Mouse (Mus musculus): ENCODE results near the gene Ncoa5. TPM values are rescaled to one million over a fixed set of nuclear protein-coding genes. Genes with fewer than 3 reads are reported as not detected.

The Ncoa5 gene
- polyA plus RNA-seq, 1 experiment: 33.5 TPM

DNA sequence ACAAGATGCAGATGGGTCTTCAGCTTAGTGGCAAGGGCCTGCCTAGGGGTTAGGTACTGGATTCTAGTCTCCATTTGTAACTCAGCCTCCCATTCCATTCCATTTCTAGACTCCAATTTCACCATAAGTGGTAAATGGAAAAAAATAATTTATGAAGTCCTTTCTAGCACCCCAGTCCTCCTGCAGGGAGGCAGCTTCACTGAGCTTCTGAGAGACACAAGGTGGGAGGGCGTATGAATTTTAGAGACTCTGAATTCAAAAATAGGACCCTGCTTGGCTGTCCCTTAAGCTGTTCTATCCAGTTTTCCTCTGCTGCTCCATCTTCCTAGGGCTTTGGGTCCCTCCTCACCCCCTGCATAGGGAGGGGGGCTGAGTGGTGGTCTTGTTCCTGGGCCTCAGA, 69.7 kb downstream of the Ncoa5 start:
- TF ChIP-seq POLR2A (IDR thresholded peaks at IDR 0.05; ENCODE audit: low read depth, low read length) (no peak), CTCF (IDR thresholded peaks at IDR 0.05; ENCODE audit: borderline replicate concordance, insufficient read depth, low read length) (no peak)
- Histone ChIP-seq H3K27ac (ENCODE audit: insufficient read depth, low read length) (no peak overlapping the region), H3K4me3 (ENCODE audit: insufficient read depth, low read length) (no peak overlapping the region), H3K4me1 (ENCODE audit: control insufficient read depth, insufficient read depth, low read length) (no peaks in the 10 kb centered on the region)

DNA sequence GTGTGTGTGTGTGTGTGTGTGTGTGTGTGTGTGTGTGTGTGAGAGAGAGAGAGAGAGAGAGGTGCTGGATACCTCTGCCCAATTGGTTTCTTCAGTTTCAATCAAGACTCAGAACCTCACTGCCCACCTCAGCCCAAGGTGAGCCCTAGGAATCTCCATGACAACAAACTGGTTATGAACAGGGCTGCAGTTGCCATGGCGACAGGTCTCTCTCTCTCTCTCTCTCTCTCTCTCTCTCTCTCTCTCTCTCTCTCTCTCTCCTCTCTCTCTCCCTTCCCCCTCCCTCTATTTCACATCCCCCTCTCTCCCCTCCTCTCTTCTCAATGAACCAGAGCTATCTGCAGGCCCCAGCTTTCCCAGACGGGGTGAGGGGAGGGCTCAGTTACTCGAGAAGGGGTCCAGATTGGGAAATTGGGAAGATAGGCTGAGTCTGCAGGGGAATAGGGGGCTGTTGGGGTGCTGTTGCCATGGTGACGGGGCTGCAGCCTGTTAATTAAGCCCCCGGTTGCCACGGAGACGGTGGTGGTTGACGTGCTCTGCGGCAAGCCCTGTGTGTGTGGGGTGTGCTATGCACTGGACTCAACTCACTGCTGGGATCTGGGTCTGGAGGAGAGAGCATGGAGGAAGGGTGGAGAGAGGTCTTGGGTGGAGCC, 70.3 kb downstream of the Ncoa5 start:
- TF ChIP-seq POLR2A (IDR thresholded peaks at IDR 0.05; ENCODE audit: low read depth, low read length) (no peak), CTCF (IDR thresholded peaks at IDR 0.05; ENCODE audit: borderline replicate concordance, insufficient read depth, low read length) (no peak)
- H3K4me1 ChIP-seq (ENCODE audit: control insufficient read depth, insufficient read depth, low read length): no peaks in the 10 kb centered on the region

DNA sequence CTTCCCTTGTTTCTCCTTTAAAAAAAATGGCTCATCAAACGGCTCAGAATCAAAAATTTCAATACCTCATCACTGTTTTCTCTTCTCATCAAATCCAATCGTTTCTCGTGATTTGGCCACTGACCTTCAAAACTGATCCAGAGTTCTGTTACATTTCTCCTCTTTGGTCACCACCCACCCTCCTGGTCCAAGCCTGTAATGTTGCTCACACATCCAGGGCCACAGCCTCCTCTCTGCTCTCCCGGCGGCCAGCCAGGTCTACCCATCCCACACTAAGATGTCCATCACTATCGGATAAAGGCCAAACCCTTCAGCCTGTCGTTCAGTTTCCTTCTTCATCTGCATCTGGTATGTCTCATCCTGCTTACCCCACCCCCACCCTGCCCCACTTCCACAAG, 72.5 kb downstream of the Ncoa5 start:
- H3K4me3 ChIP-seq (ENCODE audit: insufficient read depth, low read length): no peak overlapping the region
- H3K27ac ChIP-seq (ENCODE audit: insufficient read depth, low read length): no peak overlapping the region
- TF ChIP-seq CTCF (IDR thresholded peaks at IDR 0.05; ENCODE audit: borderline replicate concordance, insufficient read depth, low read length): no peak
- TF ChIP-seq POLR2A (IDR thresholded peaks at IDR 0.05; ENCODE audit: low read depth, low read length): no peak
- no peaks in the 10 kb centered on the region for H3K4me1 ChIP-seq (ENCODE audit: control insufficient read depth, insufficient read depth, low read length)

More for the DNA sequence above, 70.3 kb downstream of the Ncoa5 start:
- Histone ChIP-seq H3K4me3 (ENCODE audit: insufficient read depth, low read length) (no peak overlapping the region), H3K27ac (ENCODE audit: insufficient read depth, low read length) (no peak overlapping the region)

DNA sequence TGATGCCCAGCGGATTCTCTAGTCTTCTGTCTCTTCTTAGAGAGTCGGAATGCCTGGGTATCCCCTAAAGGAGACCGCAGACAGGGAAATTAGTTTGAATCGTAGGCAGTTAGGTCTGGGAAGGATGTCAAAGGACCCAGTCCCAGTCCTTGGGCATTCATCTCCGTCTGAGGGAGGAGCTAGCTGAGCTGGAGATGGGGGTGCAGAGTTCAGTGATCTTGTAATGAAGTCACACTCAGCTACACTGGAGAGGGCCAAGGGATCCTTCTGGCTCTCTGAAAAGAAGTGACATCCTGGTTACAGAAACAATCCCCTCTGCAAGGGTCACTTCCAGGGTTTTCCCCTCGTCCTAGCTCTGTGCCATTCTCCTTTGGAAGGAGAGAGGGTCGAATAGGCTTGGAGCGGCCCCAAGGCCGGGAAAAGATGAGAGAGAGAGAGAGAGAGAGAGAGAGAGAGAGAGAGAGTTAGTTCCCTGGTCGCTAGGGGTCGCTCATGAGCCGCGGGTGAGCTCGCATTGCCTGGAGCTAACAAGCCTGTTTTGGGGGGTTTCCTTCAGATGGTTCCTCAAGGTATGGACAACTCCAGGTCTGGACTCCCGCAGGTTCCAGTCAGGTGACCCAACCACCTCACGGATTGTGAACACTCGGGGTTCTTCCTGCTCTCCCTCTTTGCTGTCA, 73.0 kb downstream of the Ncoa5 start:
- Histone ChIP-seq H3K27ac (ENCODE audit: insufficient read depth, low read length) (no peak overlapping the region), H3K4me1 (ENCODE audit: control insufficient read depth, insufficient read depth, low read length) (no peaks in the 10 kb centered on the region), H3K4me3 (ENCODE audit: insufficient read depth, low read length) (no peak overlapping the region)
- TF ChIP-seq POLR2A (IDR thresholded peaks at IDR 0.05; ENCODE audit: low read depth, low read length): no peak
- TF ChIP-seq CTCF (IDR thresholded peaks at IDR 0.05; ENCODE audit: borderline replicate concordance, insufficient read depth, low read length): peak; percentile 59; the same call in 1 of the 2 replicates

DNA sequence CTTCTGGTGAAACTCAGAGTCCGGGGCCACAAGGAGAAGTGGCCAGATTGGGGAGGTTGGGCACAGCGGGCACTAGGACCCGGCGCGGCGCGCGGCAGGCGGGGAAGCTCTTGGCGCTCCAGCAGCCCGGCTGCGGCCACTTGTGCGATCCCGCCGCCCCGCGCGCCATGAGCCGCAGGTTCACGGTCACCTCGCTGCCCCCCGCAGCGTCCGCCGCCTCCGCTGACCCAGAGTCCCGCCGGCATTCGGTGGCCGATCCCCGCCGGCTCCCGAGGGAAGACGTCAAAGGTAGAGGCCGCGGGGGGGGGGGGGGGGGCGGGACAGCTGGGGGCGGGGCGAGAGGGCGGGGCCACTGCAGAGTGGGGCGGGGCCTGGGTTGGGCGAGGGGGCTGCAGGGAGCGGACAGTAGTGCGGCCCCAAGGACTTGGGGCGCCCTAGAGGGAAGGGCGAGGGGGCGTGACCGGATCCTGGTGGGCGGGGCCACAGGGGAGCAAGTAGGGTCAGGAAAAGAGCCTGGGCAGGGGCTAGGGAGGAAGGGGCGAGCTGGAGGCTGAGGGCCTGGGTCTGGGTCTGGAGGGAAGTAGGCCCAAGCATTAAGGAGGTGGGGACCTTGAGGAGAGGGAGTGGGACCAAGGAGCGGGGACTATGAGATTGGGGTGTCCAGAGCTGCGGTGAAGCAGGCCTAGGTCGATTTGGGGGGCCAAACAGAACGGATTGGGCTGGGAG, 73.8 kb downstream of the Ncoa5 start, which contains the start of gene Slc12a5:
TSS of gene Slc12a5 (plus strand) at position 87 of the 726 bp plus-strand sequence.
- Histone ChIP-seq H3K4me3 (ENCODE audit: insufficient read depth, low read length) (peak within 1 kb of the TSS; percentile 43), H3K4me1 (ENCODE audit: control insufficient read depth, insufficient read depth, low read length) (no peaks in the 10 kb centered on the region), H3K27ac (ENCODE audit: insufficient read depth, low read length) (no peak within 1 kb of the TSS)
- TF ChIP-seq POLR2A (IDR thresholded peaks at IDR 0.05; ENCODE audit: low read depth, low read length) (no peak), CTCF (IDR thresholded peaks at IDR 0.05; ENCODE audit: borderline replicate concordance, insufficient read depth, low read length) (no peak)

DNA sequence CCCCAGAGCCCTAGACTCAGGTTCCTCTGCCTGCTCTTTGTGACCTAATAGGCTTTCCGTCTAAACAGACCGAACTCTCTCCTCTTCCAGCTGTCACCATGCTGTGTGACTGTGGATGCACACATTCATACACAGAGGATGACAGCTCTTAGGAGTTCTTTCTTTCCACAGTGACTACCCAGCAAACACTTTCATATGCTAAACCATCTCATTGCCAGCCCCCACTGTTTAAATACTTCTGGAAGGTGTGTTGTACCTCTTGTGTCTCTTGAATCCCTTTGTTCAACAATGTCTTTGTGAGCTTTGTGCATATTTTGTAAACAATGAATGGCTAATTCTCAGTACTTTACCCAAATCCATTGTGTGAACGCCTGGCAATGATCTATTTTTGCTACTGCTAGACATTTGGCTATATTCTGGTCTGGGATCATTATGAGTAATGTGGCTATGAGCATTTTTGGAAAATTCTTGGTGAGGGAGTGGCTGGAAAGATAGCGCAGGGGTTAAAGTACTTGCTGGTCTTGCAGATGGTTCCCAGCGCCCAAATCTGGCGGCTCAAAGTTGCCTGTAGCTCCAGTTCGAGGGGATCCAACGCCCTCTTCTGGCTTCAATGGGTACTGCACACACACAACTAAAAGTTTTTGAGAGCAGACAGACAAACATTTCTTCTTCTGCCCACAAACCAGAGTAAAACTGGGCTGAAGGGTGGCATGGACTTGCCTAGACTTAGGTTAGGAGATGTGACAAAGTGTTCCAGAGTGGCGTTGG, 76.9 kb downstream of the Ncoa5 start:
- no peak overlapping the region for H3K4me3 ChIP-seq (ENCODE audit: insufficient read depth, low read length)
- TF ChIP-seq POLR2A (IDR thresholded peaks at IDR 0.05; ENCODE audit: low read depth, low read length): no peak
- TF ChIP-seq CTCF (IDR thresholded peaks at IDR 0.05; ENCODE audit: borderline replicate concordance, insufficient read depth, low read length): no peak
- H3K27ac ChIP-seq (ENCODE audit: insufficient read depth, low read length): no peak overlapping the region
- H3K4me1 ChIP-seq (ENCODE audit: control insufficient read depth, insufficient read depth, low read length): no peaks in the 10 kb centered on the region

DNA sequence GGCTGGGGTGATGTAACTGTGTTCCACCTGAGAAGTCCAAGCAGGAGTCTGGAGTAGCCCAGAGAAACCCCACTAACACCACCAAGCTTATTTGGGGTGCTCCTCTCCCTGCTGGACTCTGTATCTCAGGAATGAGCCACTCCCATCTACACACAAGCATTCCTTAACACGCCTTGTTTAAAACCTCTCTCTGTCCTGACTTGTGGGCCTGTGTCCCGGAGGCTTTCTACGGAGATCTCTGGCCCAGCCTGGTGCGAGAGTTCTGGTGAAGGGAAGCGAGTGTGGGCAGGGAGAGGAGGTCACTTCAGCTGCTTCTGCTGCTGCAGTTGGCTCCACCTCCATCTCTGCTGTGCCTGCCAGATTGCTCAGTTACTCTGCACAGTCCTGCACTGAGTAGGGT, 78.5 kb downstream of the Ncoa5 start:
- no peaks in the 10 kb centered on the region for H3K4me1 ChIP-seq (ENCODE audit: control insufficient read depth, insufficient read depth, low read length)
- H3K27ac ChIP-seq (ENCODE audit: insufficient read depth, low read length): no peak overlapping the region
- no peak for TF ChIP-seq POLR2A (IDR thresholded peaks at IDR 0.05; ENCODE audit: low read depth, low read length)
- TF ChIP-seq CTCF (IDR thresholded peaks at IDR 0.05; ENCODE audit: borderline replicate concordance, insufficient read depth, low read length): no peak
- H3K4me3 ChIP-seq (ENCODE audit: insufficient read depth, low read length): no peak overlapping the region

DNA sequence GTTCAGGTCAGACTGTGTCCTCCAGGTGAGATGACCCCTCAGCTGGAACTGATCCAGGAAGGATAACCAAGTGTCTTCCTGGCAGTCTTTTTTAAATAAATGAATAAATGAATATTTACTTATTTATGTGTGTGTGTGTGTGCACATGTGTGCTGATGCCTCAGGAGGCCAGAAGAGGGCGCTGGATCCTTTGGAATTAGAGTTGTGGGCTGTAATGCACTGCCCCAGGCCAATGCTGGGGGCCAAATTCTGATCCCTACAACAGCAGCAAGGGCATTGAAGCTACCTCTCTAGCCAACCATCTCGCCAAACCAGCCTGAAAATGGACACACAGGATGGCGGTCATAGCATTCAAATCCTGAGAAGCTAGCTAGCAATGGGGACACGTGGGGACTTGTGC, 78.9 kb downstream of the Ncoa5 start:
- TF ChIP-seq POLR2A (IDR thresholded peaks at IDR 0.05; ENCODE audit: low read depth, low read length): no peak
- TF ChIP-seq CTCF (IDR thresholded peaks at IDR 0.05; ENCODE audit: borderline replicate concordance, insufficient read depth, low read length): no peak
- H3K27ac ChIP-seq (ENCODE audit: insufficient read depth, low read length): no peak overlapping the region
- H3K4me3 ChIP-seq (ENCODE audit: insufficient read depth, low read length): no peak overlapping the region
- no peaks in the 10 kb centered on the region for H3K4me1 ChIP-seq (ENCODE audit: control insufficient read depth, insufficient read depth, low read length)

DNA sequence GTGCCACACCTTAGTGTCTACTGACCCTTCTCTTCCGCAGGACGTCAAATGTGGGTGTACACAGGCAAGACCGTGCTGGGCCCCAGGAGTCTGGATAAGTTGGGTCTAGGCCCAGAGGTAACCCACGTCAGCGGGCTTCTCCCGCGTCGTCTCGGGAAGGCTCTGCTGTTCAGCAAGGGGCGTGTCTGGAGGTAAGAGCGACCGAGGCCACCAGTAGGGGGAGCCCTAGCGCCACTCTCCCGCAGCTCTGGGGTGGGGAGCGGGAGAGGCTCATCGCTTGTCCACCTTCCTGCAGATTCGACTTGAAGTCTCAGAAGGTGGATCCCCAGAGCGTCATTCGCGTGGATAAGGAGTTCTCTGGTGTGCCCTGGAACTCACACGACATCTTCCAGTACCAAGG, 81.4 kb downstream of the Ncoa5 start:
- Histone ChIP-seq H3K4me3 (ENCODE audit: insufficient read depth, low read length) (no peak overlapping the region), H3K4me1 (ENCODE audit: control insufficient read depth, insufficient read depth, low read length) (no peaks in the 10 kb centered on the region), H3K27ac (ENCODE audit: insufficient read depth, low read length) (no peak overlapping the region)
- TF ChIP-seq CTCF (IDR thresholded peaks at IDR 0.05; ENCODE audit: borderline replicate concordance, insufficient read depth, low read length) (peak; percentile 82), POLR2A (IDR thresholded peaks at IDR 0.05; ENCODE audit: low read depth, low read length) (no peak)
